Mouse (Mus musculus) heart, embryonic 11.5 days (tissue): ENCODE results near the gene Klc1. TPM values are rescaled to one million over a fixed set of nuclear protein-coding genes. Genes with fewer than 3 reads are reported as not detected.

Experiments
- ATAC-seq: fragments of 200-750 bp; cut with Nextera tagmentation; replicated peaks from 2 replicates; pipeline ENCODE4 v1.8.0; 2017; ENCODE audit warnings: moderate library complexity; ENCODE audit not compliant: insufficient number of reproducible peaks, low FRiP score, low TSS enrichment
- H3K27ac ChIP-seq: fragments of 300-500 bp; sonication (generic); 2 replicates; pipeline ENCODE4 v1.5.1; 2014; ENCODE audit warnings: mild to moderate bottlenecking, low read depth, low read length
- H3K27me3 ChIP-seq: fragments of 300-500 bp; sonication (generic); 2 replicates; pipeline ENCODE4 v1.6.1; 2014; ENCODE audit warnings: mild to moderate bottlenecking, low read length, mixed read lengths; ENCODE audit not compliant: control insufficient read depth, insufficient read depth
- H3K36me3 ChIP-seq: fragments of 300-500 bp; sonication (generic); 2 replicates; pipeline ENCODE4 v1.6.1; 2014; ENCODE audit warnings: mild to moderate bottlenecking, low read length, moderate library complexity, mixed read lengths; ENCODE audit not compliant: control insufficient read depth, insufficient read depth
- H3K4me1 ChIP-seq: fragments of 300-500 bp; sonication (generic); 2 replicates; pipeline ENCODE4 v1.6.1; 2014; ENCODE audit warnings: low read length; ENCODE audit not compliant: control insufficient read depth, insufficient read depth
- H3K4me2 ChIP-seq: fragments of 300-500 bp; sonication (generic); 2 replicates; pipeline ENCODE4 v1.6.1; 2014; ENCODE audit warnings: mild to moderate bottlenecking, moderate library complexity
- H3K4me3 ChIP-seq: fragments of 300-500 bp; sonication (generic); 2 replicates; pipeline ENCODE4 v1.5.1; 2014; ENCODE audit warnings: low read depth, low read length
- H3K9ac ChIP-seq: fragments of 300-500 bp; sonication (generic); 2 replicates; pipeline ENCODE4 v1.6.1; 2014; ENCODE audit warnings: mild to moderate bottlenecking, low read depth, low read length, moderate library complexity
- H3K9me3 ChIP-seq: fragments of 300-500 bp; sonication (generic); replicated peaks from 2 replicates; pipeline ENCODE4 v1.6.1; 2016; ENCODE audit warnings: low read length; ENCODE audit not compliant: control insufficient read depth
- WGBS: fragments of 180-500 bp; shearing (Covaris S2); extraction: QIAGEN DNeasy Blood & Tissue Kit; methylation state at CpG from one replicate; pipeline ENCODE4 v1.1.7; 2014; ENCODE audit not compliant: insufficient replicate concordance; 5-methylcytosine and 5-hydroxymethylcytosine counted together
- polyA plus RNA-seq: library from polyadenylated mRNA; unstranded; fragments of >200 nt; fragmentation: Nextera tagmentation; extraction: Ambion mirVana; gene quantifications from 2 replicates; pipeline ENCODE4 v1.2.1, GENCODE M21; 2014

The Klc1 gene
- polyA plus RNA-seq, 1 experiment from 2014 or later: 94.9 TPM

DNA sequence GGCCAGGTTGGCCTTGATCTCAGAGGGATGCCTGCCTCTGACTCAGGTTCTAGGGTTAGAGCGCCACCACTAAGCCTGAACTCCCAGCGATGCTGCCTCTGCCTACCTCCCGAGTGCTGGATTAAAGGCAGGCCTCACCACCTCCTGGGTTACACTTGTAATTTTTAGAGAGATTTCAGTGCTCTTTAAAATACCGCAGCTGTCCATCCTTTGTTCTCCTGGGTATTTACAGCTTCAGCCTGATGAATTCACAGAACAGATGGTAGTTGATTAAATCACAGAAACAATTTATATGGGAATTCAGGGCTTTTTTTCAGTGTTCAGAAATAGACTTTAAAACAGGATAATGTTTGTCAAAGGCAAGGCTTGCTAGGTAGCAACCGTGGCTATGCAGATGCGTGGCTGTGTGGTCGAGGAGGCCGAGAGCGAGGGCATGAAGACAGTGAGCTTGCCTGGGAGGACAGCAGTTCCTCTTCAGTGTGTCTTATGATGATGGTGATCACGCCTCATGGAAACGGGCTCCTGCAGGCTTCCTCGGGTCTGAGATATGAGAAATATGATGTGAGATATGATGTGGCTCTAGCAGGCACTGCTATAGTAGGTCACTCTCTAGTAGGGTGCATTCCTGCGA is 32.9 kb downstream of the Klc1 start:
- Histone ChIP-seq H3K4me3 (no peak overlapping the region), H3K4me2 (no peak overlapping the region), H3K4me1 (no peaks in the 10 kb centered on the region; the same call in 1 of the 2 replicates), H3K27me3 (no peaks in the 10 kb centered on the region), H3K27ac (no peak overlapping the region), H3K36me3 (peaks cover 53% of the 10 kb centered on the region), H3K9me3 (no peaks in the 10 kb centered on the region), H3K9ac (no peak overlapping the region)
- 88% methylated on average over 13 of the region's 13 CpGs for WGBS
- ATAC-seq: no peak

DNA sequence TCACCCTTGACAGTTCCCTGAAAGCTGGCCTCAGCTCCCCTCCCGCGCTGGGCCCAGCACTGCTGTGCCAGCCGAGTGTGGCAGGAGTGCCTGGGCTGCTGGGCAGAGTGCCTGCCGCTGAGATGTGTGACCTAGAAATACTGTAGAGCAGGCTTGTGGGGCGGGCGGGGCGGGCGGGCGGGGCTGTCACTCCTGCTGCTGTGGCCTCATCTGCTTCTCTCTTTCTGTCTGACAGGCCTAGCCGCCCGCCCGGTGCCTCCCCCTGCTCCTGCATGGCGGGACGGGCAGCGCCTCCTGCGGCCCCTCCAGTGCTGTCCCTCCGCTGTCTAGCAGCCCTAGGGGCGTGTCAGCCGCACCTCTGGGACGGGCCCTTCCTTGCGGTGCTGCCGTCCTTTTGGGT is 35.5 kb downstream of the Klc1 start:
- H3K36me3 ChIP-seq: peaks cover 43% of the 10 kb centered on the region
- H3K27me3 ChIP-seq: no peaks in the 10 kb centered on the region
- no peak overlapping the region for H3K4me2 ChIP-seq
- H3K27ac ChIP-seq: no peak overlapping the region
- 70% methylated on average over 22 of the region's 22 CpGs for WGBS
- H3K9me3 ChIP-seq: no peaks in the 10 kb centered on the region
- no peak for ATAC-seq
- no peak overlapping the region for H3K9ac ChIP-seq
- no peak overlapping the region for H3K4me3 ChIP-seq
- no peaks in the 10 kb centered on the region for H3K4me1 ChIP-seq

DNA sequence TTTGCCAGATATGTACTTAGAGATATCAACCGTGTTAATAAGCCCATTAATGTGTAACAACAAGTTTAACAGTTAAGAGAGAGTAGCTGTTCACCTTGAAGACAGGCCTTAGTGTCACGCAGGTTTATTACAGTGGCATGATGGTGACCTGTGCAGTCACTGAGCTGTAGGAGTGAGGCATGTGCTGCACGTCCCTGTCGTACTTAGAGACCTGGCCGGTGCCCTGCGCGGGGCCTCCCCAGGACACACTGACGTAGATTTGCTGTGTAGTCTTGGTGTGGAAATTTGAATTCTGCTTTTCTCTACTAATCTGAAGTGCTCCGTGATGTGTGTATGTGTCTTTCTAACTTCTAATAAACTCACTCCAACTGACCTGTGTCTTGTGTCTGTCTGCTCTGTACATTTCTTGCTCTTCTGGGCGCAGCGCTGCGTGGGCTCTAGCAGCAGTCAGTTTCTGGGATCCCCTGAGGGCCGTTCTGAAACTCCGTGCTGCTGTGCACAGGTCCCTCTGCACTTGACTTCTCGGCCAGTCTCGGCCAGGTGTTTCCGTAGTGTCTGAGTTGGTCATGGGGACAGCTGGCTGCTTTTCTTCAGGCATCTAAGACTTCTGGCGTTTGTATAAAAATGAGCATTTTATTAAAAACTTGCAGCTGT is 36.0 kb downstream of the Klc1 start:
- no peak overlapping the region for H3K9ac ChIP-seq
- H3K4me2 ChIP-seq: no peak overlapping the region
- no peak for ATAC-seq
- peaks cover 38% of the 10 kb centered on the region for H3K36me3 ChIP-seq
- H3K4me3 ChIP-seq: no peak overlapping the region
- no peaks in the 10 kb centered on the region for H3K9me3 ChIP-seq
- 92% methylated on average over 18 of the region's 18 CpGs for WGBS
- no peaks in the 10 kb centered on the region for H3K4me1 ChIP-seq
- no peak overlapping the region for H3K27ac ChIP-seq
- H3K27me3 ChIP-seq: no peaks in the 10 kb centered on the region

DNA sequence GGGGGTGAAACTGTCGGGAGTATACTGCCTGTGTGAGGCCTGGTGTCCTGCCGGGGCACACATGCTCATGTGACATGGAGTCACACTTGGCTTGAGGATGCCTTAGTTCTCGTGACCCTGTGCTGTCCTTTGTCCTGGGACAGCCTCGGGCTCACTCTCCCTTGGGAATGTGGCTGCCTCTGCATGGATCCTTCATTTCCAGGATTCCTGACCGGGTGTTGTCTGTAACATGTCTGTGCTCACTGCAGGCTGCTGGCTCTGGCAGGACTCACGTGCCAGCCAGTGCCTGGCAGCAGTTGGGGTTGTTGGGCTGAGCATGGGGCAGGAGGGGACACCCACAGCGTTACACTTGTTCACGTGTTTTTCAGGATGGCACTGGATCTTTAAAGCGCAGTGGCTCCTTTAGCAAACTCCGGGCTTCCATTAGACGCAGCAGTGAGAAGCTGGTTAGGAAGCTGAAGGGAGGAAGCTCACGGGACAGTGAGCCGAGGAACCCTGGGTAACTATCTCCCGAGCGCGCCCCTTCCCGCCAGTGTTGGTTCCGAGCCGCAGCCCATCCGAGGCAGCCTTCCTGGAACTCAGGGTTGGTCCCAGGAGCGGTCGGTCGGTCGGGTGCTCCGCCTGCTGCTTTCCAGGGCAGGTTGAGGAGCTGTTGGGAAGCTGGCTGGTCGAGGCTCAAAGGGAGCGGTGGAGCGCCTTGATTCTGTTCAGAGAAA is 36.7 kb downstream of the Klc1 start:
- Histone ChIP-seq H3K27ac (no peak overlapping the region), H3K4me2 (no peak overlapping the region), H3K9ac (no peak overlapping the region), H3K36me3 (peaks cover 34% of the 10 kb centered on the region), H3K9me3 (no peaks in the 10 kb centered on the region), H3K27me3 (no peaks in the 10 kb centered on the region), H3K4me1 (no peaks in the 10 kb centered on the region), H3K4me3 (no peak overlapping the region)
- WGBS: 88% methylated on average over 28 of the region's 28 CpGs
- no peak for ATAC-seq

DNA sequence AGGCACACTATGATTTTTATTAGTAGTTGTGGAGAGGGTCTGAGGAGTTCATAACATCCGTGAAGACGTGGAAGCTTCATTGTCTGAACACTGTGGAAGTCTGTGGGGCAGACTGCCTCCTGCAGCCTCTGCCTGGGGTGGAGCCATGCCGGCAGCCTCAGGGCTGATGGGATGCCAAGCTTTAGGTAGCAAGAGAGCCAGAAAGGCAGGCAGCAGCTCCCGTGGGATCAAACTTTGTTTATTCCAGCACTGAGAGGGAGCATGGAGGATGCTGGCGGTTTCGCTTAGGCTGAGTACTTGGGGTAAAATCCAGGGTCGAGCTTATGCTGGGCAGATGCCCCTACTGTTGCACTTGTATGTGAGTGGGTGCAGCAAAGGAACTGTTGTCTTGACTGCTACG is 38.6 kb downstream of the Klc1 start:
- no peak overlapping the region for H3K4me3 ChIP-seq
- no peak overlapping the region for H3K9ac ChIP-seq
- no peak for ATAC-seq
- H3K4me2 ChIP-seq: no peak overlapping the region
- peaks cover 24% of the 10 kb centered on the region for H3K36me3 ChIP-seq
- H3K9me3 ChIP-seq: no peaks in the 10 kb centered on the region
- H3K4me1 ChIP-seq: no peaks in the 10 kb centered on the region
- no peaks in the 10 kb centered on the region for H3K27me3 ChIP-seq
- no peak overlapping the region for H3K27ac ChIP-seq
- WGBS: 89% methylated on average over 8 of the region's 8 CpGs

DNA sequence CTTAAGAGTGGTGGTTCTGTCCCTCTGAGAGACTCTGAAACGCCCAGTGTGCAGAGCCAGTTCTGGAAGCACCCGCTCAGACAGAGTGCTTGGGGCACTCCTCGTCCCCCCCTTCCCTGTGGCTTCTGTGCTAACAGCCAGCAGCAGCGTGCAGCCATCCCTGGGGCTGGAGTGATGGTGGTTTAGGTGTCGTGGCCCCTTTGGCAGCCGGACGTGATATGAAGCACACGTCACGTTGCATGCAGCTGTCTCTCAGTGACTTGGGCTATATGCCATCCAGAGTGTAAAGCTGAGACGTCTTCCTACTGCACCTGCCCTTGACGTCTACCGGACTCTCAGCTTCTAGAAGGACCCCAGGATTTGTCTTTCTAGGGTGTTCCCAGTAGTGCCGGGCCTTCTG is 39.8 kb downstream of the Klc1 start:
- H3K36me3 ChIP-seq: peaks cover 27% of the 10 kb centered on the region
- H3K4me1 ChIP-seq: no peaks in the 10 kb centered on the region
- ATAC-seq: no peak
- no peak overlapping the region for H3K27ac ChIP-seq
- H3K9me3 ChIP-seq: no peaks in the 10 kb centered on the region
- WGBS: 92% methylated on average over 13 of the region's 13 CpGs
- no peak overlapping the region for H3K4me3 ChIP-seq
- no peaks in the 10 kb centered on the region for H3K27me3 ChIP-seq
- no peak overlapping the region for H3K4me2 ChIP-seq
- no peak overlapping the region for H3K9ac ChIP-seq

DNA sequence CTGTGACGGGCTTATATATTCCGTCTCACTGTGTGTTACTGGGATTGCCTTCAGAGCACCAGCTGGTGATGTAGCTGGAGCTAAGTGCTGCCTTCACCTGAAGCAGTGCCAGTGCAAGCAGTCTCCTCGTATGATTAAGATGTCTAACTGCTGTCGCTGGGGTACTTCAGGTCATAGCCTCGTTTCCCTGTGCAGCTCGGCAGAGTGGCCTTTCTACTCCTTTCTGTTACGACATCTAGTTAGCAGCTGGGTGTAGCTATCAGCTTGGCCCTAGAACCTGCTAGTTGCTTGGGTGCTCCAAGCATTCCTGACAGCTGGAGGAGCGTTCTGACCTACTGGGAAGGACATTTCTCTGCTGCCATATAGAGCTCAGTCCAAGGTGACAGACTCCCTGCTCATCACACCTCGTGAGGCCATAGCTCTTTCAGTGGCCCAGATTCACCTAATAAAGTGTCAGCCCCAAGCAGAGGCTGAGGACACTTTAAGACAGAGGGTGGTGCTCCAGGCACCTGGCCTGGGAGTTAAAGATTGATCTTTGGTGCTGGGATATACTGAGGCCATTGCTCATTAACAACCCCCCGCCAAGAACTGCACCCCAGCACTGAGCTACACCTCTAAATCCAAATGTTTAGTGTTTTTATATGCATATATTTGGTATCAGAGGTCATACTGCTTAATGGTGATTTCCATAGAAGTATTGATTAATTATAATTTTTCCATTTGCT is 42.0 kb downstream of the Klc1 start:
- Histone ChIP-seq H3K27me3 (no peaks in the 10 kb centered on the region), H3K4me2 (no peak overlapping the region), H3K4me3 (no peak overlapping the region), H3K36me3 (peaks cover 29% of the 10 kb centered on the region), H3K9me3 (no peaks in the 10 kb centered on the region), H3K9ac (no peak overlapping the region), H3K4me1 (no peaks in the 10 kb centered on the region), H3K27ac (peak overlapping the region; percentile 7; the same call in 1 of the 2 replicates)
- ATAC-seq: no peak
- WGBS: 78% methylated on average over 10 of the region's 10 CpGs

DNA sequence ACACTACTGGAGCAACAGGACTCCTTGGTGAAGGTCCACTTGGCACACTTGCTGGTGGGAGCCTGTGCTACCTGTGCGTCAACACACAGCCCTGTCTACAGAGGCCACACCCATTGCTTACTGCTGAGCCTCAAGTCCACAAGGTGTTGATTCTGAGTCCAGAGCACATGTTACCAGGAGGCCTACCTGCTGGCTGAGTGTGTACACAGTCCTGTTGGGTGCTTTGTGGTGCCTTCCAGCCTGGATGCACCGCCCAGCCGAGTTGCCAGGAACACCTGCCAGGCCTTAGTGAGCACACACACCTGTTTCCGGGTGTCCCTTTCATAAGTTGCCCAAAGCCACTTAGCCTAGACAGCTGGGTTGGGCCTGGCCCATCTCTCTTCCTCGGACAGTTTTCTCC is 44.9 kb downstream of the Klc1 start:
- no peaks in the 10 kb centered on the region for H3K9me3 ChIP-seq
- H3K4me3 ChIP-seq: no peak overlapping the region
- H3K4me2 ChIP-seq: no peak overlapping the region
- WGBS: 87% methylated on average over 5 of the region's 5 CpGs
- no peaks in the 10 kb centered on the region for H3K27me3 ChIP-seq
- no peak for ATAC-seq
- peaks cover 33% of the 10 kb centered on the region for H3K36me3 ChIP-seq
- no peak overlapping the region for H3K27ac ChIP-seq
- H3K9ac ChIP-seq: no peak overlapping the region
- no peaks in the 10 kb centered on the region for H3K4me1 ChIP-seq
